Mouse (Mus musculus) testis, adult 2 months (tissue): ENCODE measurements at regions not wholly inside any gene's neighbourhood (a gene's known extent, or its start where the extent isn't known, plus 50 kb on each side); places are given as distances from the start of the nearest gene placed in this dataset.

Source experiments
- CTCF ChIP-seq: fragments of 200-500 bp; IDR thresholded peaks from 2 replicates; pipeline ENCODE4 v1.5.1; 2012; ENCODE audit warnings: low read depth, mild to moderate bottlenecking, inconsistent platforms, low read length, moderate library complexity; ENCODE audit not compliant: control insufficient read depth, insufficient read depth, insufficient replicate concordance
- POLR2A ChIP-seq: fragments of 200-500 bp; IDR thresholded peaks from 2 replicates; pipeline ENCODE4 v1.6.1; 2012; ENCODE audit warnings: low read depth, mild to moderate bottlenecking, inconsistent platforms, low read length, moderate library complexity; ENCODE audit not compliant: control insufficient read depth

GRCm38 (mm10) chr1:152239376-152239775 is 147.1 kb downstream of the Tsen15 start:
- TF ChIP-seq CTCF: no peak
- no peak for TF ChIP-seq POLR2A
